Mouse (Mus musculus) forebrain, embryonic 16.5 days (tissue): Measurements from ENCODE around the gene Tmem178b. TPM values are rescaled to one million over a fixed set of nuclear protein-coding genes. Genes with fewer than 3 reads are reported as not detected.

ENCODE experiments used
- ATAC-seq: fragments of 200-750 bp; cut with Nextera tagmentation; 2 replicates; pipeline ENCODE4 v1.8.0; 2017; ENCODE audit warnings: mild to moderate bottlenecking, moderate library complexity
- H3K27ac ChIP-seq: fragments of 300-500 bp; sonication (generic); 2 replicates; pipeline ENCODE4 v1.5.1; 2014; ENCODE audit warnings: low read length, control low read depth
- H3K27me3 ChIP-seq: fragments of 300-500 bp; sonication (generic); replicated peaks from 2 replicates; pipeline ENCODE4 v1.6.1; 2014; ENCODE audit warnings: low read length; ENCODE audit not compliant: control insufficient read depth, insufficient read depth
- H3K36me3 ChIP-seq: fragments of 300-500 bp; sonication (generic); 2 replicates; pipeline ENCODE4 v1.6.1; 2014; ENCODE audit not compliant: control insufficient read depth, insufficient read depth
- H3K4me1 ChIP-seq: fragments of 300-500 bp; sonication (generic); replicated peaks from 2 replicates; pipeline ENCODE4 v1.6.1; 2014; ENCODE audit warnings: low read length; ENCODE audit not compliant: control insufficient read depth, insufficient read depth
- H3K4me2 ChIP-seq: fragments of 300-500 bp; sonication (generic); 2 replicates; pipeline ENCODE4 v1.6.1; 2014; ENCODE audit warnings: mild to moderate bottlenecking, low read length, control low read depth
- H3K4me3 ChIP-seq: fragments of 300-500 bp; sonication (generic); replicated peaks from 2 replicates; pipeline ENCODE4 v1.5.1; 2014; ENCODE audit warnings: mild to moderate bottlenecking, low read length, control low read depth
- H3K9ac ChIP-seq: fragments of 300-500 bp; sonication (generic); replicated peaks from 2 replicates; pipeline ENCODE4 v1.6.1; 2014; ENCODE audit warnings: low read depth, low read length, control low read depth
- H3K9me3 ChIP-seq: fragments of 300-500 bp; sonication (generic); 2 replicates; pipeline ENCODE4 v1.6.1; 2016; ENCODE audit warnings: low read length; ENCODE audit not compliant: control insufficient read depth
- WGBS: fragments of 180-500 bp; shearing (Covaris S2); extraction: QIAGEN DNeasy Blood & Tissue Kit; methylation state at CpG from one replicate; pipeline ENCODE4 v1.1.7; 2014; 5-methylcytosine and 5-hydroxymethylcytosine counted together
- polyA plus RNA-seq: library from polyadenylated mRNA; unstranded; fragments of >200 nt; fragmentation: Nextera tagmentation; extraction: Ambion mirVana; gene quantifications from 2 replicates; pipeline ENCODE4 v1.2.1, GENCODE M21; 2015

The Tmem178b gene
- polyA plus RNA-seq, 1 experiment from 2014 or later = 32.2 TPM

DNA sequence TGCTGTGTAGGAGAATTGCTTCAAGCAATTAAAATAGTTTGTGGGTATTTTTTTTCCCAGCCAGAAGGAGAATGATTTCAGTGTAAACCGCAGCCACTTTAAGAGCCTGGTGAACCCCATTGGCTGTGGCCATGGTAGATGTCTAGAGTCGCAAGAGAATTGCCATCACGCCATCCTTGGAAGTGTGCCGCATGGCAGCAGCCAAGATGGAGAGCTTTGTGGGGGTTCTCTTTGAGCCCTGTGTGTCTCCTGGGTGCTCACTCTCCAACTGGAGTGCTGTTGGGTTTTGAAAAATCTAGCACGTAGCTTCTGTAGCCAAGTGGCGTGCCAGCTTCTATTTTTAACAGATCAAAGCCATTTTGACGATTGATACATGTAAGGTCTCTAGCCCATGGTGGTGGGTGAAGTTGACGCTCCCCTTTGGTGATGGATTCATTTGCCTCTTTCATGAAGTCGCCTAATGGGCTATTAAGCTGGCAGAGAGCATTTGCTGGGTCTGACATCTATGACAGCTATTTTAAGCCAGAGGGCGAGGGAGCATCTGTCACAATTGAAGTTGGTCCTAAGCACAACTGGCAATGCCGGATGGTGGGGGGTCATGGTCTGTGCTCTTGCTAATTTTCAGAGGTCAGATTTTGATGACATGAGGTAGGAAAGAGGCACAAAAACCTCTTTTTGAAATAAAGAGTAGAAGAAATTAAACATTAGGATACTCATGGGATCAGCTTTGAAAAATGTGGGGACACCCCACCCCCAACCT lies 133.1 kb downstream of the Tmem178b start:
- no peaks in the 10 kb centered on the region for H3K36me3 ChIP-seq
- no peak overlapping the region for H3K9ac ChIP-seq
- no peaks in the 10 kb centered on the region for H3K27me3 ChIP-seq
- H3K4me3 ChIP-seq = no peak overlapping the region
- H3K27ac ChIP-seq = no peak overlapping the region
- no peak overlapping the region for H3K4me2 ChIP-seq
- H3K4me1 ChIP-seq = peaks cover 19% of the 10 kb centered on the region
- H3K9me3 ChIP-seq = no peaks in the 10 kb centered on the region
- 67% methylated on average over 11 of the region's 11 CpGs for WGBS
- 0 out of 2 replicates have a peak, but pooled peaks have one; percentile 6 for ATAC-seq

DNA sequence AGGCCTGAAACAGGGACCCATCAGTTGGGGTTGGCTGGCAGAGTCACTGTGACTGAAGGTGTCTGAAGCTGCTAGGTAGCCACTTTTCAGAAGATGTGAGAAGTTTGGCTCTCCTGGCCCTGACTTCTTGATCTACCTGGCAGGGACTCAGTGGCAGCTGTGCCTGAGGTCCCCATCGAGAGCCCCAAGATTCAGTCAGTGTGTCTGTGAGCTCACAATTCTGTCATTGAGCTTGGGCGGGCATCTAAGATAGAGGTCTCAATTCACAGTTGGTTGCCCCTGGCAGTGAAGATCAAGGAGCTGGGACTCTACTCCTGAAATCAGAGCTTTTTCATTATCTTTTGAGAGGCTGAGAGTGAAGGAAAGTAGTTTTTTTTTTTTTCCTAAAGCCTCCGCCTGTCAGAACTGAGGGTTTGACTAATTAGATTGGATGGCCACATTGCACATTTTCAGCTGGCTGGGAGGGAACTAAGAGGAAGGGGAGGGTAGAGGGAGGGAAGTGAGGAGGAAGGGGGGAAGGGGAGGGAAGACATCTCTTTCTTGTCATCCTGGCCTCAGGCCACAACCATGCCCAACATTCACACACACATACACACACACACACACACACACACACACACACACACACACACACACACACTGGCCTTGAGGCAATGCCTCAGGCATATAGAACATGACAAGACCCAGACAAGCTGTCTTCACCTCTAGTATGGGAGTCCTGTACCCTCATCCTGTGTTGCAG lies 135.3 kb downstream of the Tmem178b start:
- no peak overlapping the region for H3K27ac ChIP-seq
- ATAC-seq = peak; percentile 41; the same call in 1 of the 2 replicates
- 22% methylated on average over 3 of the region's 3 CpGs for WGBS

DNA sequence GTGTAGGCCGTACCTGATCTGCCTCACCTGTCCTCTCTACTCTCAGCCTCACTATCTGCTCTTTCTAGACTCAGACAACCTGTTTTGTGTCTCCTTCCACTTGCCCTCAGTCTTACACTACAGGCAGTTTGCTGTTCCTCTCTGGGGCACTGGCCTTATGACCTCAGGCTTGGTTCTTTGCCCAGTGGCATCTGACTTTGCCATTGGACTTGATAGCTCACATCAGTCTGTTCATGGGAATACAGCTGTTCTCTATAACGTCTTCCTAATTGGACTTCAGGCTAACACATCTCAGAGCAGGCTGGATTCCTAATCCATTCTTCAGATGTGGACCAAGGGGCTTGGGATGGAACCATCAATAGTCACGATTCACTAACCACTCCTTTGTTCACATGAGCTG lies 136.6 kb downstream of the Tmem178b start:
- WGBS = 64% methylated on average over 3 of the region's 3 CpGs
- Histone ChIP-seq H3K4me3 (no peak overlapping the region), H3K36me3 (no peaks in the 10 kb centered on the region), H3K9ac (no peak overlapping the region), H3K9me3 (no peaks in the 10 kb centered on the region), H3K27me3 (no peaks in the 10 kb centered on the region), H3K4me1 (peaks cover 19% of the 10 kb centered on the region), H3K4me2 (no peak overlapping the region), H3K27ac (no peak overlapping the region)
- no peak for ATAC-seq

More for the DNA sequence above, 135.3 kb downstream of the Tmem178b start:
- H3K9me3 ChIP-seq = no peaks in the 10 kb centered on the region
- no peaks in the 10 kb centered on the region for H3K36me3 ChIP-seq
- peaks cover 19% of the 10 kb centered on the region for H3K4me1 ChIP-seq
- H3K4me2 ChIP-seq = no peak overlapping the region
- no peaks in the 10 kb centered on the region for H3K27me3 ChIP-seq
- no peak overlapping the region for H3K9ac ChIP-seq
- H3K4me3 ChIP-seq = no peak overlapping the region

DNA sequence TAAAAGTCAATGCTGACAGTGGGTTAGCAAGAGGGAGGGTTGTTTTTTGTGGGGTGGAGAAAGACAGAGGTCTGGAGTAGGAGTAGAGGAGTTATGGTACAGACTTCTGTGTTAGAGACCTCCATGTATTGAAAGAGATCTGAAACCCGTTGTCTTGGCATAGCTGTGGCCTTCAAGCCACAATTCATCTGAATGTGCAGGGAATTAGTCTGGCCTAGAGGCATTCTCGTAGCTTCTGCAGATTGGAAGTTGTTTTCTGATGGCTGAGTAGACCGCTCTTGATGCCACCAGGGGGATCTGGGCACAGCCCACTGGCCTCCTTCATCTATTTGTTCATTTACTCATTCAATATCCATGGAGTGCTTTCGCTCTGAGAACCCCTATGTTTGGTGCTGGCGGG lies 138.0 kb downstream of the Tmem178b start:
- ATAC-seq = no peak
- Histone ChIP-seq H3K27me3 (no peaks in the 10 kb centered on the region), H3K4me2 (no peak overlapping the region), H3K4me3 (no peak overlapping the region), H3K36me3 (no peaks in the 10 kb centered on the region), H3K9me3 (no peaks in the 10 kb centered on the region), H3K9ac (no peak overlapping the region), H3K27ac (no peak overlapping the region), H3K4me1 (peaks cover 31% of the 10 kb centered on the region)
- WGBS = 88% methylated on average over 5 of the region's 5 CpGs

DNA sequence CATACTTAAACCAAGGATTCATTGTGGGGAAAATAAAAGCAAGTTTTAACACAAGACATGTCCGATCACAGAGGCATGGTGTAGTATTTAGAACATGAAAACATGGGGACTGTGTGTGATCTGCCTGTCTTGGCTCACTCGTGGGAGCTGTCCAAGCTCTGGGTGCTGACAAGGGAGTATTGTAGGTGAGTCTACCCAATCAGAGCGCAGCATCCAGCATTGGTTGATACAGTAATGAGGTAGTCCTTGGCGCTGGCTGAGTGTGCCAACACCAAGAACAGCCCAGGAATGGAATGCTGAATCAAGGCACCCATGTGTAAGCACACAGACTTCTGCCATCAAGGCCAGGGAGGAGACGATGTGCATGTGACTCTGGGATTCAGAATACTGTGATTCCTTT lies 138.5 kb downstream of the Tmem178b start:
- 63% methylated on average over 5 of the region's 5 CpGs for WGBS

DNA sequence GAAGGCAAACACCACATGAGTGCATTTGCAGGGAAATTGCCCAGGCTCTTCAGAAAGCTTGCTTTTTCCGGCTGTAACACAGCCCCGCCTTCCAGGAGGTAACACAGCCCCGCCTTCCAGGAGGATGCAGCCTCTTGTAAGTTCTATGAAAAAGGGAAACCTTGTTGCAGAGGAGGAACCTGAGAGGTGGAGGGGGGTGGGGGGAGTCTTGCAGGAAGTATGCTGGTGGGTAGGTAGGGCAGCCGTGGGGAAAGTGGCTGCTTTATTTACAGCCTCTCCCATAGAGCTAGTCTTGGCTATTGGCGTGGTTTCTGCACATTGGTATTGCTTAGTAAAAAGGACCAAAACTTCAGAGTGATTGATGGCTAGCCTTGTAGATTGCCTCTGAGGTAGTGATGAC lies 140.3 kb downstream of the Tmem178b start:
- Histone ChIP-seq H3K9ac (no peak overlapping the region), H3K27ac (no peak overlapping the region), H3K36me3 (no peaks in the 10 kb centered on the region), H3K9me3 (no peaks in the 10 kb centered on the region), H3K4me3 (no peak overlapping the region), H3K4me1 (peaks cover 23% of the 10 kb centered on the region), H3K27me3 (no peaks in the 10 kb centered on the region), H3K4me2 (no peak overlapping the region)
- no peak for ATAC-seq
- WGBS = 76% methylated on average over 5 of the region's 5 CpGs

More for the DNA sequence above, 138.5 kb downstream of the Tmem178b start:
- Histone ChIP-seq H3K4me1 (peaks cover 32% of the 10 kb centered on the region), H3K4me2 (no peak overlapping the region), H3K4me3 (no peak overlapping the region), H3K9me3 (no peaks in the 10 kb centered on the region), H3K36me3 (no peaks in the 10 kb centered on the region), H3K27me3 (no peaks in the 10 kb centered on the region), H3K9ac (no peak overlapping the region), H3K27ac (no peak overlapping the region)
- no peak for ATAC-seq

DNA sequence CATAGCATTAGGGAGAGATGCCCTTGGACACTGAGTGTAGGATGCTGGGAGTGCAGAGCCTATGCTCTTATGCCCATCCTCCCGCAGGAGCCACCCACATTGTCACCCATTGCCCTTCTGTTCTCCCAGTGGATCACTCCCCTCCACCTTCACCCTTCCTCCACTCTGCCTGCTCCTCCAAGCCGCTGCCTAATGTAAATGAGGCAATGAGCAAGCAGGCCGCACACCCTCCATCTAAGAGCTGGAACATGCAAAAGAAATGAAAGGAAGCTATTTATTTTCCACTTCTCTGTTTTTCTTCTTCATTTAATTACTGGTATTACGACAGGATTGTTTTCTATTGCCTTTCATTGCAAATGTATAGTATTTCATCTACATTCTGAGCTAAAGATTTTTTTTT lies 142.1 kb downstream of the Tmem178b start:
- no peak overlapping the region for H3K4me2 ChIP-seq

DNA sequence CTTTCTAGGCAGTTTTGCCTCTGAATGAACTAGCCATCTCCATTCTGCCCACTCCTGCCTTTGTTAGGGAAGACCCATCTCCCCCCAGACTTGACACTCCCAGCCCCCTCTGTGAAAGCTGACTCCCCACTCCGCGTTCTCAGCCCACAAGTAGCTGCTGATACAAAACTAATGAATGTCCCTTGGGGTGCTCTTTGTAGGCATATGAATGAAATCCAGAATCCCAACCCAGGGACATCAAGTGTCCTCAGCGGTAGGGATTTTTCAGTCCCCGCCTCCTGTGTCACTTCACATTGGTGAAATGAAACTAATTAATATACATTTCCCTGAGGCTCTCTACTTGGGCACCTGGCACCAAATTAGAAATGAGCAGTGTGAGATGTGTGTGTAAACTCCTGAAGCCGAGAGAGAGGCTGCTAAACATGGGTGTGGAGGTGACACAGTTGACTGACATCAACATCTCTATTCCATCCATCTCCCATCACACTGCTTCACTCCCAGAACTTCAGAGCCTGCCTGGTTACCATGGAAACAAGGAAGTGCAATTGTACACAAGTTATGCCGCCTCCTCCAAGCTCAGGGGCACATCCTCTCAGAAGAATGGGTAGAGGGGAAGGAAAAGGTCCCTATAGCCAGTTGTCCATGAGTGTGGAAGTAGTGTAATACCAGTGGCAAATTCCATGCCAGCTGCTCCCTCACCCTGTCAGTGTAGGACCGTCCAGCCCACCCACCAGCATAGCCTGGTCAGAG lies 142.8 kb downstream of the Tmem178b start:
- Histone ChIP-seq H3K27me3 (no peaks in the 10 kb centered on the region), H3K4me2 (no peak overlapping the region), H3K9ac (no peak overlapping the region), H3K4me1 (peaks cover 23% of the 10 kb centered on the region), H3K36me3 (no peaks in the 10 kb centered on the region), H3K27ac (no peak overlapping the region), H3K9me3 (no peaks in the 10 kb centered on the region), H3K4me3 (no peak overlapping the region)
- 13% methylated on average over 7 of the region's 7 CpGs for WGBS
- peak; percentile 73 for ATAC-seq

More for the DNA sequence above, 142.1 kb downstream of the Tmem178b start:
- Histone ChIP-seq H3K9ac (no peak overlapping the region), H3K36me3 (no peaks in the 10 kb centered on the region), H3K27ac (peak overlapping the region; percentile 10; the same call in 1 of the 2 replicates), H3K27me3 (no peaks in the 10 kb centered on the region), H3K4me3 (no peak overlapping the region), H3K9me3 (no peaks in the 10 kb centered on the region), H3K4me1 (peaks cover 23% of the 10 kb centered on the region)
- WGBS = 29% methylated on average over 4 of the region's 4 CpGs
- peak; percentile 34; the same call in 1 of the 2 replicates for ATAC-seq

DNA sequence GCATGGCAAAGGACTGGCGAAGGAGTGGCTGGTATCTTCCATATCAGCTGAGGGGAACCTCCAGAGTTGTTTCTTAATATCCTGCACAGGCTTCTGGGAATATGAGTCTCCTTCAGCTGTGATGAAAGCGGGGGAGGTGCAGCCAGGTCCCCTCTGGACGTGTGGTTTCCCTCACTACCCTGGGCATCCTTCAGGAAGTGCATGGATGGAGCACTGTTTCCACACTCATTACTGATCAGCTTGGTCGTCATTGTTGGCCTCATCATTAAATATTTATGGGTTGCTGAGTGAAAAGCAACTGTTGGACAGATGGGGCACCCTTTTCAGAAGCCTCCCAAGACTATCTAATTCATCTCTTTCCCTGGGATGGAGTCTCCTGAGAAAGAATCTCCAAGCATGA lies 146.3 kb downstream of the Tmem178b start:
- Histone ChIP-seq H3K27me3 (no peaks in the 10 kb centered on the region), H3K4me1 (peaks cover 35% of the 10 kb centered on the region), H3K36me3 (no peaks in the 10 kb centered on the region), H3K4me2 (no peak overlapping the region), H3K27ac (no peak overlapping the region), H3K4me3 (no peak overlapping the region), H3K9ac (no peak overlapping the region), H3K9me3 (no peaks in the 10 kb centered on the region)
- ATAC-seq = no peak
- 35% methylated on average over 4 of the region's 4 CpGs for WGBS
